Mouse (Mus musculus) midbrain, embryonic 11.5 days (tissue): Measurements from ENCODE around the gene Ccdc3. TPM values are rescaled to one million over a fixed set of nuclear protein-coding genes. Genes with fewer than 3 reads are reported as not detected.

Experiments
- ATAC-seq: fragments of 200-750 bp; cut with Nextera tagmentation; 2 replicates; pipeline ENCODE4 v1.8.0; 2017; ENCODE audit warnings: moderate TSS enrichment, moderate library complexity; ENCODE audit not compliant: low FRiP score
- DNase-seq: peaks from one replicate; pipeline ENCODE4 v3.0.0; 2015; ENCODE audit warnings: low spot score; ENCODE audit errors: missing footprints
- H3K27ac ChIP-seq: fragments of 300-500 bp; sonication (generic); 2 replicates; pipeline ENCODE4 v1.5.1; 2014; ENCODE audit warnings: low read depth, low read length
- H3K27me3 ChIP-seq: fragments of 300-500 bp; sonication (generic); 2 replicates; pipeline ENCODE4 v1.6.1; 2014; ENCODE audit warnings: mild to moderate bottlenecking, low read length, moderate library complexity, mixed read lengths; ENCODE audit not compliant: control insufficient read depth, insufficient read depth
- H3K36me3 ChIP-seq: fragments of 300-500 bp; sonication (generic); 2 replicates; pipeline ENCODE4 v1.6.1; 2014; ENCODE audit warnings: mild to moderate bottlenecking, low read length, moderate library complexity, mixed read lengths; ENCODE audit not compliant: control insufficient read depth, insufficient read depth
- H3K4me1 ChIP-seq: fragments of 300-500 bp; sonication (generic); 2 replicates; pipeline ENCODE4 v1.6.1; 2014; ENCODE audit warnings: low read length; ENCODE audit not compliant: control insufficient read depth, insufficient read depth
- H3K4me2 ChIP-seq: fragments of 300-500 bp; sonication (generic); 2 replicates; pipeline ENCODE4 v1.6.1; 2014; ENCODE audit warnings: mild to moderate bottlenecking, moderate library complexity
- H3K4me3 ChIP-seq: fragments of 300-500 bp; sonication (generic); 2 replicates; pipeline ENCODE4 v1.5.1; 2014; ENCODE audit warnings: low read depth, low read length
- H3K9ac ChIP-seq: fragments of 300-500 bp; sonication (generic); 2 replicates; pipeline ENCODE4 v1.6.1; 2014; ENCODE audit warnings: low read length
- H3K9me3 ChIP-seq: fragments of 300-500 bp; sonication (generic); 2 replicates; pipeline ENCODE4 v1.6.1; 2016; ENCODE audit warnings: low read length; ENCODE audit not compliant: control insufficient read depth
- WGBS: fragments of 180-500 bp; shearing (Covaris S2); extraction: QIAGEN DNeasy Blood & Tissue Kit; methylation state at CpG from one replicate; pipeline ENCODE4 v1.1.7; 2014; 5-methylcytosine and 5-hydroxymethylcytosine counted together
- polyA plus RNA-seq: library from polyadenylated mRNA; unstranded; fragments of >200 nt; fragmentation: Nextera tagmentation; extraction: Ambion mirVana; gene quantifications from 2 replicates; pipeline ENCODE4 v1.2.1, GENCODE M21; 2014

The Ccdc3 gene
- polyA plus RNA-seq, 1 experiment from 2014 or later, result 4.3 TPM

DNA sequence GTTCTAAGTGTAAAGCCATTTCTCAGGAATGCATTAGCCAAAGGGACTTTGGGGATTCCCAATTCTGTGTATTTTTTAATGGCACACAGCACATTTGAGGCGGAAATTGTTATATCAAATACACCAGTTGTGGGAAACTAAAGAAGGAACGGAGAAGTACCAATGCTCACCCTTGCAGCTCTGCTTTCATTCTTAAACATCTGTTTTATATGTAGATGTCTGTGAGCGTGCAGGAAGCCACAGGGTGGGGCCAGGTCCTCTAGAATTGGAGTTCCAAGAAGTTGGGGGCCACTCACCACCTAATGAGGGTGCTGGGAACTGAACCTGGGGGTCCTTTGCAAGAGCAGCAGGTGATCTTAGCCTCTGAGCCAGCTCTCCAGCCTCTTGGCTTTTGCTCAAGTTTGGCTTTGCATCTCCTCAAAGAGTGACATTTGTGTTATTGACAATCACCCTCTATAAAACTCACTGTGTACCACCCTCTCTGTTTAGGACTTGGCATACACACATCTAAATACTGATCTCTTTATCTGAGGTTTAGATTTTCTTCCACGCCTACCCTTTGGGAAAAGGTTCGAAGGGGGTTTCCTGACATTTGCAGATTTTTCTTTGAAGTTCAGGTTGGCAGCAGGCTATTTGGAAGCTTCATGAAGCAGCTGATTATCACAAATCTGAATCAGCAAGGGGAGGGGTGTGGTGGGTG, 33.9 kb downstream of the Ccdc3 start:
- H3K4me1 ChIP-seq, result no peaks in the 10 kb centered on the region
- H3K4me2 ChIP-seq, result no peak overlapping the region
- DNase-seq (no peak), ATAC-seq (no peak)
- no peak overlapping the region for H3K4me3 ChIP-seq
- H3K36me3 ChIP-seq, result no peaks in the 10 kb centered on the region
- WGBS, result 85% methylated on average over 5 of the region's 5 CpGs
- H3K9me3 ChIP-seq, result no peaks in the 10 kb centered on the region
- H3K27me3 ChIP-seq, result no peaks in the 10 kb centered on the region
- no peak overlapping the region for H3K27ac ChIP-seq
- H3K9ac ChIP-seq, result no peak overlapping the region

DNA sequence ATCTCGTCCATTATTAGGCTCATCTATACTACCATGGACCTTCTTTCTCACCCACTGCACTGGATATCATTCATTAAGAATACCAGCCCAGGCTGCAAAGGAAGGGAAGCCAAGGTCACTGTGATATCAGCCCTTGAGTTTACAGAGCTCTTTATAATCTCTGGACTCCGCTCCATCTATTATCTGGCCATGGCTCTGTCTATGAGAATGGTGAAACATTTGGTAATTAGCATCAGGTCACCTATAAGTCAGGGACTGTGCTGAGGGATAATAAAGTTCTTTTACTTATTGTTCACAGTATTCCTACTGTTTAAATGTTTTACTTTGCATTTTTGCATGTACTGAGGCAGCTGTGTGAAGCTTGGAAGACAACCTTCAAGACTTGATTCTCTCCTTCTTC, 35.2 kb downstream of the Ccdc3 start:
- Histone ChIP-seq H3K27me3 (no peaks in the 10 kb centered on the region), H3K4me2 (no peak overlapping the region), H3K4me3 (no peak overlapping the region), H3K36me3 (no peaks in the 10 kb centered on the region), H3K4me1 (no peaks in the 10 kb centered on the region), H3K9me3 (no peaks in the 10 kb centered on the region), H3K27ac (no peak overlapping the region), H3K9ac (no peak overlapping the region)
- no peak for DNase-seq
- no peak for ATAC-seq
- WGBS, result 84% methylated on average over 2 of the region's 2 CpGs

DNA sequence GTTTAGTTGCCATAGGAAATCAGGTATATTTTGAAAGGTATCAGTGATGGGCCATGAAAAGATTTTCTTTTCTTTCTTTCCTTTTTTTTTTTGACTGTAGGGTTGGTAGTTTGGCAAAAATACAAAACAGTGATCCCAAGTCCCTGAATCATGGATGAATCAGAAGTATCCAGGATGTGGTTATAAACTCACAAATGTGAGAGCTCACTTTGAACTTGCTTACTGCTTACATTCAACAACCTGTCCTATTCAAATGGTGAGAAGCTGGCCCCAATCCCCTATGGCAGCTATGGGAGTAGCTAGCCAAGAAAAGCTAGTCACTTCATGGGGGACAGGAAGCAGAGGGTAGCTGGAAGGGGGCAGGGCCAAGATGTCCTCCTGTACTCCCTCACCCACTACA, 37.1 kb downstream of the Ccdc3 start:
- no peak overlapping the region for H3K4me3 ChIP-seq
- H3K4me2 ChIP-seq, result no peak overlapping the region
- H3K9me3 ChIP-seq, result no peaks in the 10 kb centered on the region
- H3K27ac ChIP-seq, result no peak overlapping the region
- no peaks in the 10 kb centered on the region for H3K4me1 ChIP-seq
- H3K36me3 ChIP-seq, result no peaks in the 10 kb centered on the region
- ATAC-seq (no peak), DNase-seq (no peak)
- H3K9ac ChIP-seq, result no peak overlapping the region
- no peaks in the 10 kb centered on the region for H3K27me3 ChIP-seq

DNA sequence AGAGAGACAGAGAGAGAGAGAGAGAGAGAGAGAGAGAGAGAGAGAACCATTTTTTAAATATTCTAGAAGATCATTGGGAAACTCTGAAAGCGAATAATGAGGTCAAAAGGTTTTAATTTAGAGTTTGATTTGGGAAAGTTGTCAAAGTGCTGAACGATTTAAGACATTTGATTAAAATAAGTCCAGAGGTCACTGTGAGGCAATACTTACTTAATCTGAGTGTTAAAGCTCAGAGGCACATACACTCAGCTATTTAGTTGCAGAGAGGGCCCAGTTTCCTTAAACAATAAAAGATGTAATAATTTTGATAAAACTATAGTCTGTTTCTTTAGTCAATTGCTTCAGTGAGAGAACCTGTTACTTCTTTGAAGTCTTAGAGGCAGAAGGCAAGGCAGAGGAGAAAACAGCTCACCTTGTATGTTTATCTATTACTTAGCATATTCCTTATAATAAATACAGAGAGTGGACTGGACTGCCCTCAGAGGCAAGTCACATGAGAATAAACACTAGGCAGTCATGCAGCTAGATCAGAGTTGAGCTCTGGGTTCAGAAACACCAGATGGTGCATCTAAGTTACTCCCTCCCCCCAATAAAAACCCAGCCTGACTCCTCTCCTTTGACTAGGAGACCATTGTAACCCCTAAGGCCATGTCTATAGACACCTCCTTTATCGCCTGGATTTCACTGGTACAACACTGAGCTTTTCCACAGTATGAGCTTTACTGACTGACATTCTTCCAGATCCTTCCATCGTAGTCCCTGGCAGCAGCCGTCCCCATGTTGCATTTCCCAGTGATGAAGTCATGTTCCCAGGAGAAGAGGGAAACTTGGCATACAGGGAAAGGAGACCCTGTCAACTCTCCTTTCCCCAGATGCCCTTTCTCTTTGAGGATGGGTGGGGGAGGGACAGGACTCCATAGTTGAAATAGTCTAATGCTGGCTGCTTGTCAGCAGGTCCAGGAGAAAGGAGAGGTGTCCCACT, 44.2 kb downstream of the Ccdc3 start:
- no peaks in the 10 kb centered on the region for H3K4me1 ChIP-seq
- H3K4me2 ChIP-seq, result no peak overlapping the region
- H3K9ac ChIP-seq, result no peak overlapping the region
- no peak overlapping the region for H3K27ac ChIP-seq
- H3K4me3 ChIP-seq, result no peak overlapping the region
- no peaks in the 10 kb centered on the region for H3K27me3 ChIP-seq
- WGBS, result 79% methylated on average over 5 of the region's 5 CpGs
- no peaks in the 10 kb centered on the region for H3K9me3 ChIP-seq
- H3K36me3 ChIP-seq, result no peaks in the 10 kb centered on the region
- ATAC-seq (0 out of 2 replicates have a peak, but pooled peaks have one; percentile 38), DNase-seq (no peak)

DNA sequence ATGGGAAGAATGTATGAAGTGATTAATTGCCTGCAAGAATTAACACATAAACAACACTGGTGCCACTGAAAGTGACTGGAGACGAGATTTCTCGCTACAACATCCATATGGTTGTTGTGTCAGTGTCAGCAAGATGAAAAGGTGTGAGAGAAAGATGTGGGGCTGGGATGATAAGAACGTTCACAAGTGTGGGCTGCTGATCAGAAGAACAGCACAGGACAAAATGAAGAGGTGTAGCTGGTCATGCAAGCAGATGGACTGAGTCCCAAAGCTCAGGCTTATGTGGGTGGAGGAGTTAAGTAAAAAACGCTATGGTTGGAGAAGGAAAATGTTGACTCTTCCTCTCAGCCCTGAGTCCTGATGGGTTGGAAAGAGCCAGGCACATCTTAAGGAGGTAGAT, 46.6 kb downstream of the Ccdc3 start:
- no peaks in the 10 kb centered on the region for H3K4me1 ChIP-seq
- H3K4me3 ChIP-seq, result no peak overlapping the region
- no peak overlapping the region for H3K9ac ChIP-seq
- H3K27me3 ChIP-seq, result no peaks in the 10 kb centered on the region
- H3K9me3 ChIP-seq, result no peaks in the 10 kb centered on the region
- no peak overlapping the region for H3K27ac ChIP-seq
- no peak overlapping the region for H3K4me2 ChIP-seq
- ATAC-seq (no peak), DNase-seq (no peak)
- WGBS, result 83% methylated on average over 4 of the region's 4 CpGs
- H3K36me3 ChIP-seq, result no peaks in the 10 kb centered on the region

DNA sequence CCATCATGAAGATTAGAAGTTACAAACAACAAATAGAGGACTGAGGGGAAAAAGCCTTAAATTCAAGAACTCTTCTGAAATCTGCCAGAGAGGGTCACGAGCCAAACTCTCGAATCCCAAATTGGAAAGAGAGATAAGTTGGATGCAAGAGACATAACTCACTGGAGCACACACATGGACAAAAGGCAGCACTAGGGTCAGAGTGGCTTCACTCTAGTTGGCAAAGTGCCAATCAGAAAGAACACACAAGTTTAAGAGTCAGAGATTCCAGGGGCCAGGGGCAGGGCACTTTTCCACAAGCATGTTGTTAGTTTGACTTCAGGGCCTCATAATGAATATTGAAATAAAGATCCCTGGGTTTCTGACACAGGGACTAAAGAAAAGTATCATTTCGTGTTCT, 48.1 kb downstream of the Ccdc3 start:
- H3K27me3 ChIP-seq, result no peaks in the 10 kb centered on the region
- no peak overlapping the region for H3K9ac ChIP-seq
- H3K4me1 ChIP-seq, result no peaks in the 10 kb centered on the region
- 91% methylated on average over 3 of the region's 3 CpGs for WGBS
- DNase-seq, result no peak
- no peak overlapping the region for H3K27ac ChIP-seq
- no peaks in the 10 kb centered on the region for H3K9me3 ChIP-seq
- ATAC-seq, result no peak
- H3K36me3 ChIP-seq, result no peaks in the 10 kb centered on the region
- H3K4me3 ChIP-seq, result no peak overlapping the region
- no peak overlapping the region for H3K4me2 ChIP-seq

DNA sequence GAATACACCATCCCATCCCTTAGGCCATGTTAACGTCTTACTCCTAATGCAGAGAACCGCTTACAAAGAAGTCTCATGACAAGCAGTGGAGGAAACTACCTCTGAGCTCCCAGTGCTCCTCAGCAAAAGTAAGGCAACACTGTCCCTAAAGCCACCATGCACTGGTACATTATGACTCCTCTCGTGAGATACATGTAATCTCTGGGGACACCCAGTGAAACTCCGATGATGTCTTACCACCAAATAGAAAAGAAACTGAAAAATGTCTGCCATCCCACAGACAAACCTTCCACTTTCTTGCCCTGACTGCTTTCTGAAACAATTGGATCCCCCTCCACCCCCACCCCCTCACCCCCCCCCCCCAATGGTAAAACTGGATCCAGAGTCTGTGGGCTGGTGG, 54.6 kb downstream of the Ccdc3 start:
- Histone ChIP-seq H3K27me3 (no peaks in the 10 kb centered on the region), H3K4me3 (no peak overlapping the region), H3K4me1 (no peaks in the 10 kb centered on the region), H3K9me3 (no peaks in the 10 kb centered on the region), H3K27ac (no peak overlapping the region), H3K4me2 (no peak overlapping the region), H3K9ac (no peak overlapping the region), H3K36me3 (no peaks in the 10 kb centered on the region)
- DNase-seq, result no peak
- 93% methylated on average over 4 of the region's 4 CpGs for WGBS
- ATAC-seq, result no peak

DNA sequence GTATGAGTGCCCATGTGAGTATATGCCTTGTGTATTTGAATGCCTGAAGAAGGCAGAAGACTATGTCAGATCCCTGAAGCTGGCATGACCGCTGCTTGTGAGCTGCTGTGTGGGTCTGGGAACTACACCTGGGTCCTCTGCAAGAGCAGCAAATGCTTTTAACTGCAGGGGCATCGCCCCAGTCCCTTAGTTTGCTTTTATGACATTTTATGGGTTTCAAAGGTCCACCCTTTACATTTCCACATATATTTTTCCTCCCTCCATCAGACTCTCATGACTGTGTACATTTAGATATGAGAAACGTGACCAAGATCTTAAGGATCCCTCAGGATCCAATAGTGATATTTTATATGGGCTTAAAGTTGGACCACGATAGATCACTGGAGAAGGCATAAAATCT, 55.5 kb downstream of the Ccdc3 start:
- Histone ChIP-seq H3K4me3 (no peak overlapping the region), H3K4me2 (no peak overlapping the region), H3K9ac (no peak overlapping the region), H3K9me3 (no peaks in the 10 kb centered on the region), H3K36me3 (no peaks in the 10 kb centered on the region), H3K4me1 (no peaks in the 10 kb centered on the region), H3K27me3 (no peaks in the 10 kb centered on the region), H3K27ac (no peak overlapping the region)
- no peak for ATAC-seq
- no peak for DNase-seq
- WGBS, result 81% methylated on average over 4 of the region's 4 CpGs

DNA sequence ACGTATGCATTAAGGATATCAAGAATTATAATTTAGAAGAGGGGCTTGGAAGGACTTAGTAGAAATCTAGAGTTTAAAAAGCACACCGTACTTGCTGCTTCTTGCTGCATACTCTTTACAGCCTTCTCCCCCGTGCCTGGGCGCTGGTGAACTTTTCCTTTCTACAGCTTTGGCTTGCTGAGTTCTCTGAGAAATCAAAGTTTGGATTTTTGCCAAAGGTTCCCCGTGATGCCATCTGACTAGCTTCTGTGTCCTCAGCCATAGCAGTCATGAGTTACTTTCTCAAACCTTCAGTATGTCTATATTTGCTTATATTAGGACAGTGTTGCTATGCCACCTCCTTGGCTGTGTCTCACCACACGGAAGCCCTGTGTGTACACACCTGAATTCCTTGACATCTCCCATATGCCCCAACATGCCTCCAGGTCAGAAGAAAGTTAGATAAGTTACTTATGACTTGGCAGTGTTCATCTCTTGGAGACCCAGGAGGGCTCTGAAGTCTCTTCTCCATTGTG, 57.2 kb downstream of the Ccdc3 start:
- Histone ChIP-seq H3K9me3 (no peaks in the 10 kb centered on the region), H3K27ac (no peak overlapping the region), H3K4me3 (no peak overlapping the region), H3K36me3 (no peaks in the 10 kb centered on the region), H3K27me3 (no peaks in the 10 kb centered on the region), H3K4me1 (no peaks in the 10 kb centered on the region), H3K9ac (no peak overlapping the region), H3K4me2 (no peak overlapping the region)
- WGBS, result 89% methylated on average over 6 of the region's 6 CpGs
- DNase-seq (no peak), ATAC-seq (no peak)
